Mouse (Mus musculus): ENCODE results near the gene Ubl7. TPM values are rescaled to one million over a fixed set of nuclear protein-coding genes. Genes with fewer than 3 reads are reported as not detected.

Gene Ubl7
- polyA plus RNA-seq, 1 experiment from 2014 or later, result 91.1 TPM

DNA sequence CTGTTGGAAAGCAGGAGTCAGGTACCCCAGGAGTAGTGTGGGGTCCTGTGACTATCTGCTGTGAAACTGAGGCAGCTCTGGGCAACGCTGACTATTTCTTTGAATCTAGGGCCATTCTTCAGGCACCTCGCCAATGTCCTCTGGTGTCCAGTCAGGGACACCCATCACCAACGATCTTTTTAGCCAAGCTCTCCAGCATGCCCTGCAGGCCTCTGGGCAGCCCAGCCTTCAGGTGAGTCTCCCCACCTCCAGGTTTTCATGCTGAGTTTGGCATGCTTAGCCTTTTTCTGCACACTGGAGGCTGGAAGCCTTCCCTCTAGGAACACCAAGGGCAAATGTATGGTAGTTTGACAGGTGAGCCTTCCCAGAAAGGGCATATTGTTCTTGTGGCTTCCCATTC is 12.3 kb downstream of the Ubl7 start:
- Histone ChIP-seq H3K9me3 (no peaks in the 10 kb centered on the region), H3K27ac (no peak overlapping the region), H3K27me3 (replicated peaks) (no peaks in the 10 kb centered on the region), H3K4me2 (replicated peaks) (no peak overlapping the region), H3K9ac (no peak overlapping the region), H3K4me3 (replicated peaks) (no peak overlapping the region), H3K36me3 (peaks cover 27% of the 10 kb centered on the region), H3K4me1 (replicated peaks) (no peaks in the 10 kb centered on the region)
- no peak for ATAC-seq
- 92% methylated on average over 3 of the region's 3 CpGs for WGBS

DNA sequence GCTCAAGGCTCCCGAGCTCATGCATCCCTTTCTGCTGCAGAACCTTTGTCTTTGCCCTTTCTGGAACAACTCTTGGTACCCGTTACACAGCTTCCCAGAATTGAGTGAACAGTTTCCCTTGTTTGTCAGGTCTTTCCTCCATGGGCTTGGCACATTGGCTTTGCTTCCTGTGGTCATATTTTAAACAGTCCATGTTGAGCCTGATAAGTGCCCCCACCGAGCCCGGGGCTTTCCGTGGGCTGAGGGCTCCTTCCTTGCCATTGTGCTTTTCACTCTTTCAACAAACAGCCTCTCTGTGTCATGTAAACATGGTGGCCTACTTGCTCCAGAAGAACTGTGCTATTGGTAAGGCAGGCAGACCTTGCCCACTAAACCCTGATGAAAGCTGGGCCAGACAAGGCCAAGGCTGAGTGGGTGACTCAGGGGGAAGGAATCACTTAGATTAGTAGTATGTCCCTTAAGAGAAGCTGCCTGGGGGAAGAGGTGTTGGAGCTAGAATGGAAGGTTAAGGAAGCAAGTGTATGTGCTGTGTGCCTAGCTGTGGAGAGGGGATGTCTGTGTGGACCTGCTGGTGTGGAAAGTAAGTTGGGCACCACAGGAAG is 20.5 kb downstream of the Ubl7 start:
- H3K36me3 ChIP-seq, result no peaks in the 10 kb centered on the region

DNA sequence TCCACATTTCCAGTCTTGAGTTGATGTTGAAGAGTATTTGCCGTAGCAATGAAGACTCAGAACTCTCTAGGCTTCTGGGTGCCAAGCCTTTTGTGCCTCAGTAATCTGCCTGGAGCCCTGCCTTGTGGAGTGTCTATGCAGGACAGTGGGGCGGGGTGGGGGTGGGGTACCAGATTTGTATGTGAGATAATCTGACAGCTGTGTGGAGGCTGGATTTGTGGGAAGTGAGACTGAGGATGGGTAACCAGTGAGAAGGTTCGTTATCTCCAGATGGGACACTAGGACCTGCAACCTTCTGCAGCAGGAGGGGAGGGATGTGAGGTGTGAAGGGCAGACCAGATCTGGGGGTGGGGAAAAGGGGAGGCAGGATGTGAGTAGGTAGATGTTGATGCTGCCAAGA is 21.5 kb downstream of the Ubl7 start:
- Histone ChIP-seq H3K4me1 (replicated peaks) (no peaks in the 10 kb centered on the region), H3K4me3 (replicated peaks) (no peak overlapping the region), H3K9ac (no peak overlapping the region), H3K27me3 (replicated peaks) (peaks cover 2% of the 10 kb centered on the region; the same call in 1 of the 2 replicates), H3K36me3 (no peaks in the 10 kb centered on the region), H3K9me3 (no peaks in the 10 kb centered on the region), H3K27ac (no peak overlapping the region), H3K4me2 (replicated peaks) (no peak overlapping the region)
- ATAC-seq, result no peak
- WGBS, result 70% methylated on average over 3 of the region's 3 CpGs

More for the DNA sequence above, 20.5 kb downstream of the Ubl7 start:
- no peaks in the 10 kb centered on the region for H3K9me3 ChIP-seq
- ATAC-seq, result no peak
- H3K4me1 ChIP-seq (replicated peaks), result no peaks in the 10 kb centered on the region
- no peak overlapping the region for H3K4me3 ChIP-seq (replicated peaks)
- H3K27ac ChIP-seq, result no peak overlapping the region
- no peaks in the 10 kb centered on the region for H3K27me3 ChIP-seq (replicated peaks)
- H3K9ac ChIP-seq, result no peak overlapping the region
- WGBS, result 72% methylated on average over 5 of the region's 5 CpGs
- H3K4me2 ChIP-seq (replicated peaks), result no peak overlapping the region

DNA sequence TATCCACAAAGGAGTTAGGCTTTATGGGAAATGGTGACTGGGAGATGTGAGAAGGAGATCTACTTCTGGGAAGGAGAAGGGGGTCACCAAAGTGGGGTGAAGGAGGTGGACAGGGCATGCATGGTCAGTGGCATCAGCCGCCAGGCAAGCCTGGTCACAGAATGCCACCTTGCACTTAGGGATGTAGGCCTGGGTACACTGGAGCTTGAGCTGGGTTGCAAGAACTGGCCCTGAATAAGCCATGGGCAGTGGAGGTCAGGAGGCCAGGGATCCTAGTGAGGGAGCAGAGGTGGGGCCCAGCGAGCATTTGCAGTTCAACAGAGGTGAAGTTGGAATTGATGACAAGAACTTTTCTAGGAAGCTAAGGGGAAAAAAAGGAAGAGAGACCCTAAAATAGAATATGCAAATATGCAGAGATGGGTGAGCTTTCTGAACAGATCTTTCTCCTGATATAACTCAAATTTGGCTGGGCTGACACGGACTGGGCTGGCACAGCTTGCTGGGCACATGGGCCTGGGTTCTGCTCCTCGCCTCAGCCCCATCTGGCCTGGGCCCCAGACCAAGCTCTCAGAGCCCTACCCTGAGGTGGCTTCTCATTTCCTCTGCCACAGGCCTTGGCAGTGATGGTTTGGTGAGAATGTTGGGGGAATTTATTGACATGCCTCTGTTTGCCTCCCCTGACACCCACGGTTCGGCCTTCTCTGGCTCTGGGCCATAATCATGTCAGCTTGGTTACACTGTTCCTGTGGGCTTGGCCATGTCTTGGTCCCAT is 22.2 kb downstream of the Ubl7 start:
- no peaks in the 10 kb centered on the region for H3K4me1 ChIP-seq (replicated peaks)
- H3K9ac ChIP-seq, result no peak overlapping the region
- H3K27me3 ChIP-seq (replicated peaks), result peaks cover 7% of the 10 kb centered on the region; the same call in 1 of the 2 replicates
- no peak overlapping the region for H3K4me2 ChIP-seq (replicated peaks)
- no peaks in the 10 kb centered on the region for H3K9me3 ChIP-seq
- WGBS, result 67% methylated on average over 6 of the region's 6 CpGs
- H3K36me3 ChIP-seq, result no peaks in the 10 kb centered on the region
- no peak overlapping the region for H3K27ac ChIP-seq
- no peak for ATAC-seq
- H3K4me3 ChIP-seq (replicated peaks), result no peak overlapping the region

DNA sequence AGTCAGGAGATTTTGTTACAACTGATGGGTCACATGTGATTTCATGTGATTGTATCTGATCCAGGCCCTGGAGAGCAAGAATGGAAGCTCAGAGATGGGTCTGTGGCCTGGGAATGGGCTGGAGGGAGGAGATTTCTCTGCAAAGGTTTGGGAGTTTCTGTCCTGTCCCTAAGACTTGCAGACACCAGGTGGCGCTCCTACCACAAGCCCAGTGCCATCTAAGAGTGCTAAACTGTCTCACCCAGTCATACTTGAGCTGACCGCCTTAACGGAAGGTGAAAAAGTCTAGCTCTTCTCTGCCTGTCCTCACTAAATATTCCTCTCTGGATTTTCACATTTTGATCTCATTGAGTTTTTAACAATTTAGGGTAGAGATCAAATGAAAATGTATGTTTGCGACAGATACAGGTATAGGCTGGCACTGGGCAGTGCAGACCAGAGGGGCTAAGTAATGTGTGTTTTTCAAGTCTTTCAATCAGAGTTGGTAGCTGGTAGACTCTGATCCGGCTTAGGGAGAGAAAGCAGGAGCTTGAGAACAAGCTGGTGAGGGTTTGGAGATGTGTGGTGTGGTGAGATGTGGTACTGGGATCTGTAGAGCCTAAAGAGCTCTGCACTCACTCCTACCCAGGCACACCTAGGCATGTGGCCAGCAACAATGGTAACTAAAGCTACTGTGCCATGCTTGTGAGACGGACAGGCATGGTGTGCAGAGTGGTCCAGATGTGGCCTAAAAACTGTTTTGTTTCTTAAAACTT is 25.1 kb downstream of the Ubl7 start:
- H3K36me3 ChIP-seq, result no peaks in the 10 kb centered on the region

DNA sequence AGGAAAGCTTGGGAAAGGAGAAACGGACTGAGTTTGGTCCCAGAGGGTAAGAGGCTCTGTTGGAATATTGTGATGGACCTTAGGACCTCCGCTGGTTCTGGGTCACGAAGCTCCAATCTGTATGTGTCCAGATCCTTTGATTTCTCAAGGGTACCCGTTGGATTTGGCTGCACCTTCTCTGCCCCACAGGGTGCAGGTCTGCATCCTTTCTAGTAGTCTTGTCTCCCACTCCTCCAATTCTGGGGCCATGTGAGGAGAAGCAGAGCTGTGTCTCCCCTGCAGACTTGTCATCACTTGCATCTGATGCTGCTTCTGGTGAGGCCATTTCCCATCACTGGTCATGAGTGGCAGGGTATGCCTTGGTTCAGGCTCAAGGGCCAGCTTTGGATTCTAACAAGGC is 26.4 kb downstream of the Ubl7 start:
- H3K4me3 ChIP-seq (replicated peaks), result no peak overlapping the region
- H3K27me3 ChIP-seq (replicated peaks), result peaks cover 37% of the 10 kb centered on the region
- H3K9me3 ChIP-seq, result no peaks in the 10 kb centered on the region
- H3K27ac ChIP-seq, result no peak overlapping the region
- H3K36me3 ChIP-seq, result no peaks in the 10 kb centered on the region
- no peak overlapping the region for H3K4me2 ChIP-seq (replicated peaks)
- 79% methylated on average over 4 of the region's 4 CpGs for WGBS
- no peak for ATAC-seq
- peaks cover 14% of the 10 kb centered on the region for H3K4me1 ChIP-seq (replicated peaks)
- no peak overlapping the region for H3K9ac ChIP-seq

More for the DNA sequence above, 25.1 kb downstream of the Ubl7 start:
- H3K4me2 ChIP-seq (replicated peaks), result no peak overlapping the region
- H3K9me3 ChIP-seq, result no peaks in the 10 kb centered on the region
- peaks cover 24% of the 10 kb centered on the region for H3K27me3 ChIP-seq (replicated peaks)
- 30% methylated on average over 6 of the region's 6 CpGs for WGBS
- H3K27ac ChIP-seq, result no peak overlapping the region
- no peak overlapping the region for H3K4me3 ChIP-seq (replicated peaks)
- no peak overlapping the region for H3K9ac ChIP-seq
- peak; percentile 57 for ATAC-seq
- peaks cover 11% of the 10 kb centered on the region for H3K4me1 ChIP-seq (replicated peaks)

DNA sequence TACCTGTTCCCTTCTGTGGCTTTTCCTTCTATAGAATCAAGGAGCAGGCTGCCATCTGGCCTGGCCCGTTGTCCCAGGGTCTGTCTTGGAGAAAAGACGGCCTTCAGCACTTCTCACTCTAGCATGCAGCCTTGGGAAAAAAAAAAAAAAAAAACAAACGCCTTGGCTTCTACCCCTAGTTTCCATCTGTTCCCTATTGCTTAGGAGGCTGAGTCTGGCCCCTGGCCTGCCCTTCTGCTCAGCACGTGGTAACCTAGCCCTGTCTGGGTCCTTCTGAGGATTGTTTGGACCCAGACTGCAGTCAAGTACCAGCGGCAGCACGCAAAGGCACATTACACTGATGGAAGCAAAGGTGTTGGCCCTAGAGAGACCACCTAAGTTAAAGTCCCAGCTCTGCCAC is 26.9 kb downstream of the Ubl7 start:
- no peak overlapping the region for H3K4me3 ChIP-seq (replicated peaks)
- no peak overlapping the region for H3K4me2 ChIP-seq (replicated peaks)
- H3K4me1 ChIP-seq (replicated peaks), result peaks cover 14% of the 10 kb centered on the region
- no peaks in the 10 kb centered on the region for H3K36me3 ChIP-seq
- no peaks in the 10 kb centered on the region for H3K9me3 ChIP-seq
- H3K27me3 ChIP-seq (replicated peaks), result peaks cover 40% of the 10 kb centered on the region
- H3K9ac ChIP-seq, result no peak overlapping the region
- ATAC-seq, result no peak
- H3K27ac ChIP-seq, result no peak overlapping the region
- 64% methylated on average over 6 of the region's 6 CpGs for WGBS

DNA sequence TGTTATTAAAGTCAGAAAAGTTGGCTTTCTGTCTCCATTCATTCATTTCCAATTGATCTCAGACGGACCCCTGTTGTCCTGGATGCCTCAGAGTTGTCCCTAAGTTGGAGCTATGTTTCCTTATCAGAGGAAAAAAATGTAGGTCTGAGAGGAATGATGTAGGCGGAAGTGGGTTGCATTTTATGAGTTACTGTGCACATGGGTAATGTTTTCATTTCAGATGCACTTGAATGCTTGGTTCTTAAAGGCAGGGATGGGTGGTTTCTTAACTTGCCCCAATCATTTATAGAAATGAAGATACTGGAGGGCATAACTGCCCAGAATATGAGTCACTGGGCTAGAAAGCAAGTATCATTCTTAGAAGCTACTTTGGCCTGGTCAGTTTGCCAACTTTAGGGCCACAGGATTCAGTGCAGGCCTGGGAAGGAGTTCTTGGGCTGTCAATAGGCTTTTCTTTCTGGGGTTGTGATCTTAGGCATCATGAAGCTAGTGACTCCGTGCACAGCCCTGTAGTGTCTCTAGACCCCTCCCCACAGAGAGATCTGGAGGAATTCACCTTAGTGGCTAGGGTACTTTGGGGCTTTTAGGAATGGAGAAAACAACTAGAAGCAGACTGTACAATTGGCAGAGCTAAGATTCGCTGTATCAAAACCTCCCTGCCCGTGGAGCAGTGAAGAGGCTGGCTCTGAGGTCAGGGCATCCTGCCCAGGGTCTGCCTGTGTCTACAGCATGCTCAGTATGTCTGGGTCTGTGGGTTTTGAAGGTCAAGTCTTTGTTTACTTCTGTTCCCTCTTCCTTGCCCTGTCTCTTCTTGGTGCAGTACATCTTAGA is 27.7 kb downstream of the Ubl7 start:
- peaks cover 46% of the 10 kb centered on the region for H3K27me3 ChIP-seq (replicated peaks)

DNA sequence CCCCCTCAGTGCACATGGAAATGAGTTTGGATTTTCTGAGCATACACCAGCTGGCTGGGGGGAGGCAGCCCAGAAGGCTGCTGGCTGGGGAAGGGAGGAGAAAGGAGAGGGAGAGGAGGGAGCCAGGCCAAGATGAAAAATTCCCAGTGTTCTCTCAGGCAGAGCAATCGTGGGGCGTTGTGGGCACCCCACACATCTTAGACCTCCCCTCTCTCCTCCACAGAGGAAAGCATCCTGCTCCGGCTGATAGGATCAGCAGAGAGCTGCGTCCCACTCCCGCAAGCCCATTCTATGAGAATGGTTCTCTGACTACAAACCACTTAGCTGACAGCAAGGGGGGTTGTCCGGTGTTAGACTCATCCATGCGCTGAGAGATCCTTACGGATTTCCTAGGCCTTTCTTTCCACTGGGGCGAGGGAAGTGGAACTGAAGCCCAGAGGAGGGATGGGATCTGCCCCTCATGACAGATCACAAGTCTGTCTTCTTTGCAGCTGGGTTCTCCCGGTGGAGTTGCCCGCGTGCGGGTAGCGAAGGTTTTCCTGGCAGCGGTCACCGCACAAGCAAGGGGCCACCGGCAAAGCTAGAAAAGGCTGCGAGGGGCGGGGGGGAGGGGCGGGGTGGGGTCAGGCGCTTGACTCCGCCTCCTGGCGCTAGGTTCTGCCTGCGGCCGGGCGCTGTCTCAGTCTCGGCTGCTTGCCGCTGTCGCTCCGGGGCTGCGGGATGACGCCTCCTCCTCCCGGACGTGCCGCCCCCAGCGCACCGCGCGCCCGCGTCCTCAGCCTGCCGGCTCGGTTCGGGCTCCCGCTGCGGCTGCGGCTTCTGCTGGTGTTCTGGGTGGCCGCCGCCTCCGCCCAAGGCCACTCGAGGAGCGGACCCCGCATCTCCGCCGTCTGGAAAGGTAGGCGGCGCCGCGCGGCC is 28.9 kb downstream of the Ubl7 start, which contains the start of gene Sema7a:
Gene Sema7a (plus strand): TSS at position 682 of the 918 bp plus-strand sequence.
- H3K9me3 ChIP-seq, result no peaks in the 10 kb centered on the region
- H3K4me3 ChIP-seq (replicated peaks), result peak within 1 kb of the TSS; percentile 78
- no peaks in the 10 kb centered on the region for H3K36me3 ChIP-seq
- peak; percentile 86 for ATAC-seq
- WGBS, result 3% methylated on average over 58 of the region's 60 CpGs
- H3K4me1 ChIP-seq (replicated peaks), result peaks cover 14% of the 10 kb centered on the region
- H3K27ac ChIP-seq, result 0 out of 2 replicates have a peak within 1 kb of the TSS, but pooled peaks have one; percentile 27
- H3K4me2 ChIP-seq (replicated peaks), result peak within 1 kb of the TSS; percentile 100
- H3K27me3 ChIP-seq (replicated peaks), result peaks cover 46% of the 10 kb centered on the region
- peak within 1 kb of the TSS; percentile 72 for H3K9ac ChIP-seq

More for the DNA sequence above, 27.7 kb downstream of the Ubl7 start:
- Histone ChIP-seq H3K36me3 (no peaks in the 10 kb centered on the region), H3K4me2 (replicated peaks) (no peak overlapping the region), H3K9me3 (no peaks in the 10 kb centered on the region), H3K4me1 (replicated peaks) (peaks cover 14% of the 10 kb centered on the region), H3K4me3 (replicated peaks) (no peak overlapping the region), H3K27ac (no peak overlapping the region), H3K9ac (no peak overlapping the region)
- 69% methylated on average over 5 of the region's 5 CpGs for WGBS
- no peak for ATAC-seq

DNA sequence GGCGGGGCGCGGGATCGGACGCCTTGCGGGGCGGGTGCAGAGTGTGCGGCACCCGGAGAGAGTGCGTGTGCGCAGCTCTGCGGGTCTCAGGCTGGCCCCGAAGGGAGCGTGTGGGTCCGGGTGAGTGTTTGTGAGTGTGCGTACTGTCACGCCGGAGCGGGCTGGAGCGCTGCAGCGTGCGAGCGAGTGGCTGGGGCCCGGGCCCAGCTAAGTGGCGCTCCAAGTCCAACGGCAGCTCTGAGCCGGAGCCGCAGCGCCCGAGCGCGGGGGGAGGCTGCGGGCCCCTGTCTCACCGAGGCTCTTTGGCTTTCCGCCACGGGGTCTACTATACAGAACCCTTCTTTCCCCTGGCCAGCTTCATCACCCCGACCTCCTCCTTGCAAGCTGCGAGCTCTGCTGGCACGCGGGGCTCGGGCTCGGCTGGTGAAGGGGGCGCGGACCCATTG is 29.6 kb downstream of the Ubl7 start:
- H3K36me3 ChIP-seq, result no peaks in the 10 kb centered on the region

More for the DNA sequence above, 29.6 kb downstream of the Ubl7 start:
- peak overlapping the region; percentile 78 for H3K4me3 ChIP-seq (replicated peaks)
- peak overlapping the region; percentile 100 for H3K4me2 ChIP-seq (replicated peaks)
- H3K27me3 ChIP-seq (replicated peaks), result peaks cover 46% of the 10 kb centered on the region
- peak overlapping the region; percentile 72 for H3K9ac ChIP-seq
- WGBS, result under 1% methylated on average over 44 of the region's 44 CpGs
- no peaks in the 10 kb centered on the region for H3K9me3 ChIP-seq
- peaks cover 14% of the 10 kb centered on the region for H3K4me1 ChIP-seq (replicated peaks)
- peak; percentile 77 for ATAC-seq
- H3K27ac ChIP-seq, result no peak overlapping the region
